Mouse (Mus musculus) hindbrain, embryonic 10.5 days (tissue): ENCODE results near the gene Tspan18. TPM values are rescaled to one million over a fixed set of nuclear protein-coding genes. Genes with fewer than 3 reads are reported as not detected.

Experiments
- DNase-seq: peaks from one replicate; pipeline ENCODE4 v3.0.0-alpha.2; 2017; ENCODE audit warnings: low spot score
- H3K27ac ChIP-seq: fragments of 300-500 bp; sonication (generic); 2 replicates; pipeline ENCODE4 v1.5.1; 2016; ENCODE audit warnings: mild to moderate bottlenecking, moderate library complexity
- H3K27me3 ChIP-seq: fragments of 300-500 bp; sonication (generic); 2 replicates; pipeline ENCODE4 v1.6.1; 2016; ENCODE audit warnings: mild to moderate bottlenecking; ENCODE audit not compliant: poor library complexity, insufficient read depth, severe bottlenecking
- H3K36me3 ChIP-seq: fragments of 300-500 bp; sonication (generic); 2 replicates; pipeline ENCODE4 v1.6.1; 2016; ENCODE audit warnings: mild to moderate bottlenecking, moderate library complexity
- H3K4me1 ChIP-seq: fragments of 300-500 bp; sonication (generic); replicated peaks from 2 replicates; pipeline ENCODE4 v1.6.1; 2016; ENCODE audit warnings: mild to moderate bottlenecking
- H3K4me3 ChIP-seq: fragments of 300-500 bp; sonication (generic); 2 replicates; pipeline ENCODE4 v1.5.1; 2016; ENCODE audit warnings: mild to moderate bottlenecking, moderate library complexity
- H3K9me3 ChIP-seq: fragments of 300-500 bp; sonication (generic); 2 replicates; pipeline ENCODE4 v1.6.1; 2016; ENCODE audit warnings: mild to moderate bottlenecking, moderate library complexity
- WGBS: fragments of 180-500 bp; shearing (Covaris S2); methylation state at CpG from one replicate; pipeline ENCODE4 v1.1.7; 2016; 5-methylcytosine and 5-hydroxymethylcytosine counted together
- polyA plus RNA-seq: library from polyadenylated mRNA; unstranded; fragments of >200 nt; fragmentation: Nextera tagmentation; extraction: Ambion mirVana; gene quantifications from 2 replicates; pipeline ENCODE4 v1.2.1, GENCODE M21; 2016

Gene Tspan18
- polyA plus RNA-seq, 1 experiment from 2014 or later = 55.1 TPM

DNA sequence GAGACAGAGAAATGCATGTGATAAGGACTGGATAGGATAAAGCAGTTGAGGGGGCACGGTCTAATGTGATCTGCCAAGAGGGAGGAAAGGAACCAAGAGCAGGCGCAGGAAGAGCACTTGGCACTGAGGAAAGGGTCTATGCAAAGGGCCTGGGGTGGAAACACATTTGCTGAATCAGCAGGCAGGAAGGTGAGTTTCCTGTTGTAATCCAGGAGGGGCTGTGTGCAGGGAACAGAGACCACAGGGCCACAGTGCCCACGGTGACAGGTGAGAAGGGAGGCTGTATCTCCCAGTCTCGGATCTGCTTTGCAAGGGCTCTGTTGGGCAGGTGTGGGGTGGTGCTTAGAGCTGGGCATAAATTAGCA lies 156.0 kb downstream of the Tspan18 start:
- peaks cover 96% of the 10 kb centered on the region for H3K4me1 ChIP-seq
- WGBS = 84% methylated on average over 4 of the region's 4 CpGs
- no peaks in the 10 kb centered on the region for H3K9me3 ChIP-seq
- H3K36me3 ChIP-seq = no peaks in the 10 kb centered on the region
- no peak for DNase-seq
- no peak overlapping the region for H3K4me3 ChIP-seq
- peak overlapping the region; percentile 91 for H3K27ac ChIP-seq
- H3K27me3 ChIP-seq = peaks cover 76% of the 10 kb centered on the region

DNA sequence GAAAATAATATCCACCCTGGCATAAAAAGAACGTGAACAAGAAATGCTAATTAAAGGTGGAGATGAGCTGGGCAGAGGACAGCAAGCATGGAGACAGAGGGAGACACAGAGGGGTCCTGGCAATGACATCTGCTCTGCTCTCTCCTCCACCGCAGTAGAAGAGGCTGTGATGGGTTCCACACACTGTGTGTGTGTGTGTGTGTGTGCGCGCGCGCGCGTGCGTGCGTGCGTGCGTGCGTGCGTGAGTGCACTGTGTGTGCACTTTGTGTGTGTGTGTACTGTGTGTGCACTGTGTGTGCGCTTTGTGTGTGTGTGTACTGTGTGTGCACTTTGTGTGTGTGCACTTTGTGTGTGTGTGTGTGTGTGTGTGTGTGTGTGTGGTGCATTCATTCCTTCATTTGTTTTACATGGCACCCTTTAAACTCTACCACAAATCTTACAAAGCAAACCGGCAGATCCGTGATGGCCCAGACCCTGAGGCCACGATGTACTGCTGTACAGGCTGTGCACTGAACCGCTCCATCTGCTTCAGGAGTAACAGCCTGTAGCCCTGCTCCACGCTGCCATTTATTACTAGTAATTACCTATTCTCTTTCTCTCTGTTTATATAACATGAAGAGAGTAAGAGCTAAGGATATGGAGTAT lies 156.5 kb downstream of the Tspan18 start:
- Histone ChIP-seq H3K4me1 (peaks cover 96% of the 10 kb centered on the region), H3K36me3 (no peaks in the 10 kb centered on the region), H3K9me3 (no peaks in the 10 kb centered on the region), H3K27ac (peak overlapping the region; percentile 91), H3K4me3 (peak overlapping the region; percentile 34; the same call in 1 of the 2 replicates), H3K27me3 (peaks cover 75% of the 10 kb centered on the region)
- WGBS = 75% methylated on average over 20 of the region's 20 CpGs
- no peak for DNase-seq

DNA sequence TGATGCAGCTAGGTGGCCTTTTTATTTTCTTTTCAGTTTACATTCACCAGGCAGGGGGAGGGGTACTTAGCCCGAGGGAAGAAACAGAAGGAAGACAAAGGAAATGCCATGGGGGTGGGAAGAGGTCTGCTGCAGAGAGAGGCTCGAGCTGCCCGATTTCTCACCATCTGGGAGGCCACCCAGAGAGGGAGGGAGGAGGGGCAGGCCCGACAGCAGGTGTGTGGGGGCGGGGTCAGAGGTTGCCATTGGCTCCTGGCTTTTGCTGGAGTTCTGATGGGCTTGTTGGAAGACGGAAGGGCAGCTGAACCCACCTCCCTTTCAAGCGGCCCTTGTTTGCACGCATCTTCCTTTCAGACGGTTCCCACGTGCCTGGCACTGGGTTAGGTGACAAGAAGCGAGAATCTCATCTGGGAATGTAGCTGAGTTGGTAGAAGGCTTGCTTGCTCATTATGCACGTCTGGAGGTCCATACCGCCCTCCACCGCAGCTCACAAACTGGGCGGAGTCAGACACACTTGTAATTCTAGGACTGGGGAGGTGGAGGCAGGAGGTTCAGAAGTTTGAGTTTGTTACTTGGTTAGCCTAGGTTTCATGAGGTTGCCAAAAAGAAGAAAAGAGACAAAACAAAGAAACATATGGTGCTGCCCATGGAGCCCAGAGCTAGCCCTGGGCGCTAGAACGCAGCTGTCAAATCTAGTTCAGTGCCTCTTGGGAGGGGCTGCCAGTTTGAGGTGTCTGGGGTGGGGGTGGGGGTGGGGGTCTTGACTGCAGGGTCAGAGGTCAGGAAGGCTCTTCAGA lies 157.2 kb downstream of the Tspan18 start:
- Histone ChIP-seq H3K27ac (peak overlapping the region; percentile 91), H3K4me1 (peaks cover 95% of the 10 kb centered on the region), H3K4me3 (peak overlapping the region; percentile 34), H3K36me3 (no peaks in the 10 kb centered on the region), H3K27me3 (peaks cover 68% of the 10 kb centered on the region), H3K9me3 (no peaks in the 10 kb centered on the region)
- WGBS = under 1% methylated on average over 17 of the region's 17 CpGs
- peak; percentile 90 for DNase-seq

DNA sequence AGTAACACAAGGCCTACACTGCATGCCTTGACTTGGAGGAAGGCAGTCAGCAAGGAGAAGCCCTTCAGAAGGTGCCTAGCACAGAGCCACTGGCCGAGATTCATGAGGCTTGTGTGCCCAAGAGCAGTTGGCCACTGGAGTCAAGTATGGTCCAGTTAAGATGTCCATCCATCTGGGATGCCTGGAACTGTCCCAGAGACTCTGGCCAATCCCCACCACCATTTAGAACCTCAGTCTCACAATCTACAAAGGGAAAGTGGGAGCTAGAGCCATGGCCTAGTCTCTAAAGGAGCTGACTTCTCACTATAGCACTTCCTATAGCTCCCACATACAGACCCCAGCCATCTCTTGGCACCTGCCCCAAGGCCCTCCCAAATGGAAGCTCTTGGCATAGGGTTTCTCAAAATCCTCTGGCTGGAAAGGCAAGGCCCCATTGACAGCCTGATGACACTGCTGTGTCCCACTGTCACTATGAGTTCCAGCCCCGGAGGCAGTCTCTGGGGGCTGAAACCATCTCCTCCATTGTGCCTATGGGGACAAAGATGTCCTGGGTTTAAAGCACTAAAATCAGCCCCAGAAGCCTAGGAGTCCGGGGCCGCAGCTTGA lies 158.0 kb downstream of the Tspan18 start:
- Histone ChIP-seq H3K27ac (peak overlapping the region; percentile 91), H3K4me1 (peaks cover 97% of the 10 kb centered on the region), H3K9me3 (no peaks in the 10 kb centered on the region), H3K4me3 (peak overlapping the region; percentile 34), H3K36me3 (no peaks in the 10 kb centered on the region), H3K27me3 (peaks cover 64% of the 10 kb centered on the region)
- 24% methylated on average over 4 of the region's 4 CpGs for WGBS
- DNase-seq = no peak

DNA sequence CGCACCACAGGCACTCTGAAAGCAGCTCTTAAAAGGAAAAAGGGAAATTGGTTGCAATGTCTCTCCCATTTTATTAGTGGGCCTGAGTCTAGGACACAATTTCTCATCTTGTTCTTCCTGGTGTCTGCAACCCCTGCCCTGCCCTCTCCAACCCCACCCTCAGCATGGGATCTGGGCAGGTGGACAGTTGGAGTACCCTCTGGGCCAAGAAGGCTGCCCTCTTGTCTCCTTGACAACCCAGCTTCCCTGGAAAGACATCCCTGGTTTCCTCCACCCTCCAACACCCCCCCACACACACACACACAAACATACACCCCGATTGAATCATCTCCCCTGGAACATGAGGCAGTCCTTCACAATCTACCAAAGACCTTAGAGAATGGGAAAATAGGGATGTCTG lies 158.6 kb downstream of the Tspan18 start:
- Histone ChIP-seq H3K9me3 (no peaks in the 10 kb centered on the region), H3K4me1 (peaks cover 97% of the 10 kb centered on the region), H3K4me3 (no peak overlapping the region), H3K27me3 (peaks cover 59% of the 10 kb centered on the region), H3K36me3 (no peaks in the 10 kb centered on the region), H3K27ac (peak overlapping the region; percentile 91)
- no peak for DNase-seq
- 71% methylated on average over 2 of the region's 2 CpGs for WGBS

DNA sequence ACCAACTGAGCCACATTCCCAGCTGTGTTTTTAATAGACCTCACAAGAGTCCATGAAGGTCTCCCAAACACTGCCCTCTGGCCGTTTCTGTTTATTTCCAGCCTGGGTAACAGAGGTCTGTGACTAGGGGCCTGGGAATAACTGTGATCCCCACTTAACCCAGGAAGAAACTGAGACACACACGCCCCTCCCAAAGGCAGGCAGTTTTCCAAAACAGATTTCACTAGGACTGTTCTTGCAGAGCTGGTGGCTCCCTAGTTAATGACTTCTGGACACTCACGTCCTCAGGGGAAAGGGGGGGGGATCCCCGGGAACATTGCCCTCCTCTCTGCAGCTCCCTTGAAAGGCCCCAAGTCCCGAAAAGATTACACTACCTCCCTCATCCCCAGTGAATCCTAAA lies 159.0 kb downstream of the Tspan18 start:
- Histone ChIP-seq H3K36me3 (no peaks in the 10 kb centered on the region), H3K27ac (peak overlapping the region; percentile 91), H3K4me1 (peaks cover 96% of the 10 kb centered on the region), H3K9me3 (no peaks in the 10 kb centered on the region), H3K4me3 (no peak overlapping the region), H3K27me3 (peaks cover 59% of the 10 kb centered on the region)
- 27% methylated on average over 5 of the region's 5 CpGs for WGBS
- DNase-seq = peak; percentile 30

DNA sequence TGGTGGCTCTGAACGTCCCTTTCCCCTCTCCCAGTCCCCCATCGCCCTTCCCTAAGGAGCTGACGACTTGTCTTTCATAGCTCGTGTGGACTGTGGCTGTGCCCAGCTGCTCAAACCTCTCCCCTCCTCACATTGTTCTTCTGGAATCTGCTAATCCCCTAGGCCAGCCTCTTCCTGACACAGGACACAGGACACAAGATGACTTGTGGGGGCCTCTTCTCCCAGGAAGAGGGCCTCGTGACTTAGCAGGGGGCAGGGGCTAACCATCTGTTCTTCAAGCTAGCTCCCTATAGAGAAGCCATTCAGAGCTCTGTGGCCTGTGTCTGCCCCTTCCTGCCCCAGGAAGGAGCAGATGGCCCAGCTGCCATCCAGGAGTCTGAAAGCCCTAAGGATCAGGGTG lies 160.1 kb downstream of the Tspan18 start:
- Histone ChIP-seq H3K9me3 (no peaks in the 10 kb centered on the region), H3K27me3 (peaks cover 51% of the 10 kb centered on the region), H3K4me1 (peaks cover 85% of the 10 kb centered on the region), H3K4me3 (no peak overlapping the region), H3K36me3 (no peaks in the 10 kb centered on the region), H3K27ac (peak overlapping the region; percentile 91)
- DNase-seq = peak; percentile 66
- WGBS = 9% methylated on average over 5 of the region's 5 CpGs

DNA sequence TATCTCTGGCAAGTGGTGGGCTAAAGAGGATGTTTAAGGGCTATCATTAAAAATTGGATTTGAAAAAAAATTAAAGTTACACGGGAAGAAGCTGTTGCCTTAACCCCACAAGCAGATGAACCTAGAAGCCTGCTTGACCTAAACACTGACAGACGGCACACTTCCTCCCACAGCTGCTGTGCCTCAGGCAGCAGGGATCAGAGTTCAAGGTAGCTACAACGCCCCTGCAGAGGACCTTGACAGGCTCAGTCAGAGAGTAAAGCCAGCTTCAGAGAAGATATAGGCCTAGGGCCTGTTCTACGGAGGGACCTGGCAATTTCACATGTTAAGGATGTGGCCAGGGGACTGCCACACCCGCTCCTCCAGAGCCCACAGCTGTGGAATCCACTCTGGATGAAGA lies 161.8 kb downstream of the Tspan18 start:
- peak overlapping the region; percentile 73 for H3K27ac ChIP-seq
- peak; percentile 44 for DNase-seq
- H3K9me3 ChIP-seq = no peaks in the 10 kb centered on the region
- WGBS = 48% methylated on average over 5 of the region's 5 CpGs
- H3K36me3 ChIP-seq = no peaks in the 10 kb centered on the region
- no peak overlapping the region for H3K4me3 ChIP-seq
- H3K27me3 ChIP-seq = peaks cover 34% of the 10 kb centered on the region
- H3K4me1 ChIP-seq = peaks cover 68% of the 10 kb centered on the region

DNA sequence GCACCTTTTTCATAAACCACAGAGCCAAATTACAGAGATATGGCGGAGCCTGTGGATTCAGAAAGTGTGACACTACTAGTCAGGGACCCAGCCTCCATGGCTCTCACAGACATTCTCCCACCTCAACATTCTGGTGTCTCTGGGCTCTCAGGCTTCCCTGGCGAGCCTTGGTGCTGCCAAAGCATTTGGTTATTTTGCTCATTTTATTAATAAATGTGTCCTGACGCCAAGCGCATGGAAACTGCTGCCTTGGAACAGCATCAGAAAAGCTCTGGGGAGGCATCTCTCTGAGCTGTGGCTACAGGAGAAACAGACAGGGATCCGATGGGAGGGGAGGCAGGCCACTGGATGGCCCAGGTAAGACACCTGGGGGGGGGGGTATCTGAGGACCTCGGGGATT lies 162.4 kb downstream of the Tspan18 start:
- WGBS = 88% methylated on average over 6 of the region's 6 CpGs

DNA sequence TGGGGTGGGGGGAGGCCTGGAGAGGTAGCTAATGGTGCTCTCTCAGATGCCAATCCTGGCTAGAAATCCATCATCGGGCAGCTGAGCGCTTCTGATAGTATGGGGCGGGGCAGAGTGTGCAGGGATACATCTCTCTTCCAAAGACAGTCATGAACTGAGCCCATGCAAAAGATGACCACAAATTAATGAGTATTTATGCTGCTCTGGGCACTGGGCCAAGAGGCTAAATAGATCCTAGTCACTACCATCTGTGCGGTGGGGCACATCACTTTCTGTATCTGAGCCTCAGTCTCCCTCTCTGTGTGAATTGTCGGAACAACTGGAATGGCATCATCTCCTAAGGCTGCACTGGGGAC lies 163.5 kb downstream of the Tspan18 start:
- no peaks in the 10 kb centered on the region for H3K9me3 ChIP-seq
- H3K4me3 ChIP-seq = no peak overlapping the region
- DNase-seq = no peak
- peaks cover 20% of the 10 kb centered on the region for H3K27me3 ChIP-seq
- 87% methylated on average over 5 of the region's 5 CpGs for WGBS
- H3K36me3 ChIP-seq = no peaks in the 10 kb centered on the region
- peaks cover 59% of the 10 kb centered on the region for H3K4me1 ChIP-seq
- peak overlapping the region; percentile 73; the same call in 1 of the 2 replicates for H3K27ac ChIP-seq

More for the DNA sequence above, 162.4 kb downstream of the Tspan18 start:
- Histone ChIP-seq H3K36me3 (no peaks in the 10 kb centered on the region), H3K27me3 (peaks cover 30% of the 10 kb centered on the region), H3K27ac (peak overlapping the region; percentile 73; the same call in 1 of the 2 replicates), H3K4me3 (no peak overlapping the region), H3K4me1 (peaks cover 62% of the 10 kb centered on the region), H3K9me3 (no peaks in the 10 kb centered on the region)
- DNase-seq = no peak

DNA sequence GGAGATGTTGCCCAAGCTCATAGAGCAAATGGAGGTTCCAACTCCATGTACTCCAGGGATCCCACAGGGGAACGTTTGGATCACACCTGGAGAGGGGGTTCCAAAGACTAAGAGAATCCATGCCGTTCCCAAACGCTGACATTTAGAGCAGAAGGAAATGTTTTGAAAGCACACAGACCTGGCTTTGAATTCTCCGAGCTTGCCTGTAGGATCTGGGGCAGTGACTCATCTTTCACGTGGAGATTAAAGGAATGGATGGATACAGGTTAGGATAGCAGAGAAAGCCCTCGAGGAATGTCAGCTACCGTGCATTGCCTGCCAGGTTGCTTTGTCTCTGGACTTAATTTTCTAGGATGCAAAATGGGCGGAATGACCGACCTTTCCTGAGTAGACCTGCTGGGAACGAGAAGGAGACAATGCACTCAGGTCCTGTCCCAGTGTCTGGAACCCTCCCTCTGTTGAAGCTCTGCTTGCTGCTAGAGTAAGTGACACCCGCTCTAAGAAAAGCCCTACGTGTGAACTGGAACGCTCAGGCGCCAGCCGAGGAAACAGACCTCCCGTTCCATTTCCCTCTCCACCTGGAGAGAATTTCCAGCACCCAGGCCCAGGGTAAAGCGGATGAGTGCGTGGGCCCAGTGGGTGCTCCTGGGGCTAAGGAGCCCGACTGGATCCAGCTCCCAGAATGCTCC lies 164.0 kb downstream of the Tspan18 start:
- Histone ChIP-seq H3K36me3 (no peaks in the 10 kb centered on the region), H3K27ac (0 out of 2 replicates have a peak overlapping the region, but pooled peaks have one; percentile 73), H3K9me3 (no peaks in the 10 kb centered on the region), H3K4me1 (peaks cover 54% of the 10 kb centered on the region), H3K4me3 (no peak overlapping the region), H3K27me3 (peaks cover 16% of the 10 kb centered on the region; the same call in 1 of the 2 replicates)
- no peak for DNase-seq
- WGBS = 78% methylated on average over 19 of the region's 19 CpGs

DNA sequence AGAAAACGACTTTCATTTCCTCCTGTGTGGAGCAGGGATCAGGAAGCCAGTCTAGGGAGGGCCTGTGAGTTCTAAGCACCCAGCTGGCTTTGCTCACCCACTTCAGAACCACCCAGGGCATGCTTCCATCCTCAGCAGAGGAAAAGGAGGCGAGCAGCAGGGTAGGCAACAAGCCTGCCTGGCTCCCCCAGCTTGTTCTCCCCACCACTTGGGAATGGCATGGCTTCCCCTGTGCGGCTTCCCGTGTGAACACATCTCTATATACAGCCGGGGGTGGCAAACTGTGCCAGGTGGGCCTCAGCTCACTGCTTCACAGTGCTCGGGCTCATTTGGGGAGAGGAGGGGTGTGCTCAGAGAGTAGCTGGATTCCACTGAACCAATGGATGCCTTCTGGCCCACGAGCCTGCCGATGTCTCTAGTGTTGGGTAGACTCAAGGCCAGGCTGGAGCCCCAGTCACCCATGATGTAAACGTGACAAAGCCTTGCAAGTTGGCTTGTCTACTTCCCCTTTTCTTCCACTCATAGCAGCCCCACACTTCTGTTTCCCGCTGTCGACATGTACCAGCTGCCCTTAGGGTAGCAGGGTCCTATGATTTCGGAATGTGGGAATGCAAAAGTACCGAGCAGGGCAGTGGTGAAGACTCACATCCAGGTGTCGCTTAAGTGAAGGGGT lies 167.4 kb downstream of the Tspan18 start:
- Histone ChIP-seq H3K4me3 (no peak overlapping the region), H3K27me3 (peaks cover 11% of the 10 kb centered on the region; the same call in 1 of the 2 replicates), H3K36me3 (no peaks in the 10 kb centered on the region), H3K9me3 (no peaks in the 10 kb centered on the region), H3K27ac (peak overlapping the region; percentile 30; the same call in 1 of the 2 replicates), H3K4me1 (peaks cover 25% of the 10 kb centered on the region)
- 87% methylated on average over 14 of the region's 14 CpGs for WGBS
- DNase-seq = no peak
